Mouse (Mus musculus): ENCODE results near the gene Apol9a.
"Not testable (repeated sequence)": the region's sequence is repeated elsewhere in the genome, so short reads cannot be mapped to it uniquely, and the experiment has no call there.

Apol9a gene

DNA sequence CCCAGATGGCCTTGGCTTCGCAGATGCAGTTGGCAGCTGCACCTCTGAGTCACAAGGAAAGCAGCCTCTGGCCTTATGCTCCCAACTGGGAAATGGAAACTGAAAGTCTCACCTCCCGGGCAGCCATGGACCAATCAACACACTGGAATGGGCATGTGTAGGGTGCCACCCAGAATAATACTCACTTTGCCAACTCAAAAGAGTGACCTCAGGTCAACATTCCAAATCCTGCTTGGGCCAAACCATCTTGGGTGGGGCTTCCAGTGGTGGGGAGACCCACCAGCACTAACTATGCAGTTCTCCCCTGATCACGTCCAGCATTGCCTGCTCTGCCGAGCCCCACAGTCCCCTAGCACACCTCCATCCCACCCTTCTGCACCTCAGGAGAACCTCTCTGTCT lies at the start of gene Apol9a:
TSS of gene Apol9a (minus strand) at position 101 of the 400 bp plus-strand sequence.
- DNase-seq (ENCODE audit: extremely low read depth, low read depth, low spot score), result not testable (repeated sequence)

DNA sequence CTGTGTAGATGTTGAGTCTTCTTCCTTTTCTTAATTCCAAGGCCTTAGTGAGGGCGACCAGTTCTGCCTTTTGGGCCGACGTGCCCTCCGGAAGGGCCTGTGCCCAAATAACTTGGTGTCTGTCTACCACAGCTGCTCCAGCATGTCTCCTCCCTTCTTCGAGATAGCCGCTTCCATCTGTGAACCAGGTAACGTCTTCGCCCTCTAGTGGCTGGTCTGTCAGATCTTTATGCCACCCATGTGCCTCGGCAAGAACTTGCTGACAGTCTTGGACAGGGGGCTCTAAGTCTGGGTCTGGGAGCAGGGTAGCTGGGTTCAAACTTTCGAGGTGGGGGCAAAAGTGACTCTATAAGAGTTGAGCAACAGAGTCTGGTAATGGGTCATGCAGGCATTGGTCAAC lies 39.0 kb upstream of the Apol9a start:
- DNase-seq (ENCODE audit: extremely low read depth, low read depth, low spot score), result not testable (repeated sequence)

- not testable (repeated sequence) for DNase-seq (ENCODE audit: extremely low read depth, low read depth, low spot score)
These were observed 36.5 kb upstream of the Apol9a start, which contains the start of gene Apol7b for GRCm38 (mm10) chr15:77447392-77447791. Gene Apol7b, minus strand, starts transcription at chr15:77447492.

- DNase-seq (ENCODE audit: extremely low read depth, low read depth, low spot score), result not testable (repeated sequence)
These were observed 34.7 kb upstream of the Apol9a start for GRCm38 (mm10) chr15:77445668-77446067.

GRCm38 (mm10) chr15:77444746-77445145 lies 33.8 kb upstream of the Apol9a start:
- DNase-seq (ENCODE audit: extremely low read depth, low read depth, low spot score), result not testable (repeated sequence)

GRCm38 (mm10) chr15:77428690-77429448 lies 17.9 kb upstream of the Apol9a start:
- not testable (repeated sequence) for DNase-seq (ENCODE audit: extremely low read depth, low read depth, low spot score)

DNA sequence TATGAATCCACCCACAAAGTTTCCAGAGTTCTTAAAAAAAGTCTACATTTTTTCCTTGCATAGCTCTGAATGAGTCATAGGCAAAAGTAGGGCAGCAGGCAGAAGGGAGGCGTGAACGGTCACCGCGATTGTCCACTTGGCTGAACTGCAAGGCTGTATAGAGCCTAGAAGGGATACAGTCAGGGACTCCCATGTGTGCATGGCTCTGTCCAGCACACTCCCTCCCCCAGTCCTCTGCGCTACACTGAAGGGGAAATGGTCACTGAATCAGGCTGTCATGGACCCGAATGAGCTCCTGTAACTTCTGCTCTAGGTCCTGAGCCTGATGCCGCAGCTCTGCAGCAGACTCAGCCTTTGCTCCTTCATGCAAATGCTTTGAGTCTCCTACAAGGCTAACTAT lies 12.0 kb upstream of the Apol9a start:
- DNase-seq (ENCODE audit: extremely low read depth, low read depth, low spot score), result not testable (repeated sequence)

DNA sequence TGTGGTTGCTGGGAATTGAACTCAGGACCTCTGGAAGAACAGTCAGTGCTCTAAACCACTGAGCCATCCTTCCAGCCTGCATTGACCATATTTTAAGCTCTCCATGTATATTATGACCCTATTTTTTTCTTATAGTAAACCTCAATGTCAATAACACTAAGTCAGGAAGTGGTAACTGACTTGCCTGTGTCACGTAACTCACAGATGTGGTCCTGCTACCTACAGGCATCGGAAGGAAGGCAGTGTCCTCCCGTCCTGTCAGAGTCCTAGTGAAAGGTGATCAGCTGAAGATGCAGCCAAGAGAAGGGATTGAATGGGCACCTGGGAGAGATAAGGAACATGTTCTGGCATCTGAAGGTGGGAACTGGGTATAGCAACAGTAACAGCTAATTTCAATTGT lies 8.7 kb upstream of the Apol9a start:
- DNase-seq (ENCODE audit: extremely low read depth, low read depth, low spot score), result not testable (repeated sequence)

DNA sequence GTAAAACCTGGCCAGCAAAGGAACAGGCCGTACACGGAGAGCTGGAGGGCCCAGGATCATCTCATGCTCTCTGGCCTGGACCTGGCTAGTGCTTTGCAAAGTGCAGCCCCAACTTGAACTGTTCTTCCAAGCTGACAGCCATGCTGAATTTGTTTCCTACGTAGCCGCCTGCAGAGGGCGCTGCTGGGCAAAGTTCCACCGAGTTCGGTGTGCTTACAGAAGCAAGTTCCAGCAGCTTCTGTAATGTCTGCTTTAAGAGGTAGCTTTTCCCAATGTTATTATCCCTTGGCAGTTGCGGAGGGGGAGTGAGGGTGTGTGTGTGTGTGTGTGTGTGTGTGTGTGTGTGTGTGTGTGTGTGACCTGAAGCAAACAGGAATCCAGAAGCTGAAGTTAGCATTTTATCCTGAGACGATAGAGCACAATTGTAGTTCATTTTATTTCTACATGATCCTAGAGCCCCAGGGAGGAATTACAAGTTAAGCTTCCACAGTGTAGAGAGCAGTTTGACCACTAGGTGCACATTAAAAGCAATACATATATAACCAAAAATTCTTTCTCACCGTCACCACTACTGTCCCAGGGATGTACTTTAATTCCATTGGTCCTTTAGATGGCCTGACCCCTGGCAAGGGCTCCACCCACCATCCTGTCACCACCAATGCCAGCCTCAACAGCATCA lies 5.9 kb upstream of the Apol9a start:
- not testable (repeated sequence) for DNase-seq (ENCODE audit: extremely low read depth, low read depth, low spot score)

GRCm38 (mm10) chr15:77415653-77416052 lies 4.7 kb upstream of the Apol9a start:
- DNase-seq (ENCODE audit: extremely low read depth, low read depth, low spot score), result not testable (repeated sequence)

- DNase-seq (ENCODE audit: extremely low read depth, low read depth, low spot score), result not testable (repeated sequence)
These were observed 1.8 kb upstream of the Apol9a start for GRCm38 (mm10) chr15:77412695-77413094.

DNA sequence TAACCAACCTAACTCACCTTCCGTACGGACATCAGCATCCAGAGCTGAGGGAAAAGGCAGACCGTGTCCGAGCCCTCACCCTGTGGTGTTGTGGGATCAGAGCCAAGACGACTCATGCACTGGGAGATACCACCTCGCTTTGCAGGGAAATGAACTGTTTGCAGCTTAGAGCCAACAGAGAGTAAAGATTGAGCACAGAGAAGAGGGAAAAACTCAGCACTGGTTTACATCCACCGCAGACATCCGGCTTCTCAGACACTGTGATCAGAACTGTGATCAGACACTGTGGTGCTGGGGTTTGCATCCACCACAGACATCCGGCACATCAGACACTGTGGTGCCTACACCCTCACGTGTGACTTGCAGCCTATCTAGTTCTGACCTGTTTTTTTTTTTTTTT lies 4.6 kb downstream of the Apol9a start:
- not testable (repeated sequence) for DNase-seq (ENCODE audit: extremely low read depth, low read depth, low spot score)

DNA sequence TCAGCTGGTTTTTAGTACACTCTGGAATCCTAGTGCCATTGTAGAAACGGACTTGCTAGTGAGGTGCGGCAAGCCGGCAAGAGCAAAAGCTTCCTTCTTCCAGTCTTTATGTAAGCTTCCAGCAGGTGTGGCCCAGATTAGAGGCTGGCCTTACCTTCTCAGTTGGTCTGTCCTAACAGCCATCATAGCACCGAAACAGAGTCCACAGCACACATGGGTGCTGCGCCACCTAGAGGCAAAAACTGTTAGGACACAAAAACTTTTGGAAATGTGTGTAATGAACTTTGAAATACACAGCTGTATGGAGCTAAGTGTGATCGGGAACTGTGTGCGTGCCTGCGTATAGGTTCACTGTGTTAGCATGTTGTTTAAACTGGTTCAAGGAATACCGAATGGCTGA lies 11.9 kb downstream of the Apol9a start, which contains the start of gene Apol7a:
TSS of gene Apol7a (minus strand) at position 84 of the 400 bp plus-strand sequence.
- DNase-seq (ENCODE audit: extremely low read depth, low read depth, low spot score), result not testable (repeated sequence)

- not testable (repeated sequence) for DNase-seq (ENCODE audit: extremely low read depth, low read depth, low spot score)
These were observed 13.3 kb downstream of the Apol9a start for GRCm38 (mm10) chr15:77397450-77398132.

- DNase-seq (ENCODE audit: extremely low read depth, low read depth, low spot score), result not testable (repeated sequence)
These were observed 17.1 kb downstream of the Apol9a start for GRCm38 (mm10) chr15:77393832-77394231.

DNA sequence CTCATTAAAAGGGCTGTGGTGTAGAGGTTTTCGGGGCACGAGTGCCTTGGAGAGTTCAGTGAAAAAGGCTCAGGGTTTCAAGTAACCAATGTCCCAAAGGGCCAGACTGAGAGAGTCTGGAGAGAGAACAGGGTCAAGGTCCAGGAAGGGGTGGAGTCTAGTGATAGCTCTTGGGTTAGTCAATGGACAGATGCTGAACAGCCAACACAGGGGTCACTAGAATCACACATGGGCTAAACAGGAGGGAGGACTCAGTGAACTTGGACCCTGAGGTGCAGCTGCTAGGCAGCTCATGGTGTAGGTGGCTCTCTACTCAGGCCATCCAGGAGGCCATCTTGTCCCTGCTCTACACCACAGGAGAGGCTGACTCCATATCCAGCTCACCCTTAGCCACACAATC lies 23.5 kb downstream of the Apol9a start:
- DNase-seq (ENCODE audit: extremely low read depth, low read depth, low spot score), result no peak

DNA sequence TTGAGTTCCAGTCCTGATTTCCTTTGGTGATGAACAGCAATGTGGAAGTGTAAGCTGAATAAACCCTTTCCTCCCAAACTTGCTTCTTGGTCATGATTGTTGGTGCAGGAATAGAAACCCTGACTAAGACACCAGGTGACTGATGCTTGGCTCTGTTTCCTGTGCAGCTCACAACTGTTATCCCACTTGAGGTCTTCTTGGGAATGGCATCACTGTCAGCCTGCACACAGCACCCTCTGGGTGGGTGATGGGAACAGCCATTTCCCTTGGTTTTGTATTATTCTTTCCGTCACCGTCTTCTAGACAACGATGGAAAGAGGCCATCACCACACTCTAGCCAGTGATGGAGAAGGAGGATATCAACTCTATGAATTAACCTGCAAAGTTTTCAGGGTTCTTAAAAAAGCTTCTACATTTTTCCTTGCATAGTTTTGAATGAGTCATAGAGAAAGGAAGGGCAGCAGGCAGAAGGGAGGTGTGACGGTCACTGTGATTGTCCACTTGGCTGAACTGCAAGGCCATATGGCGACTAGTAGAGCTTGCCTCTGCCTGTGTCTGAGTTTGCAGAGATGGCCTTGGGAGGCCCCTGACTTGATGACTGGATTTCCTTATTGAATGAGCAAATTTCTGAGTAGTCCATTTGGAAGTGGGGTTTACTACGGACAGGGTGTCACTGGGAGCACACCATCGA lies 26.4 kb downstream of the Apol9a start:
- no peak for DNase-seq (ENCODE audit: extremely low read depth, low read depth, low spot score)

DNA sequence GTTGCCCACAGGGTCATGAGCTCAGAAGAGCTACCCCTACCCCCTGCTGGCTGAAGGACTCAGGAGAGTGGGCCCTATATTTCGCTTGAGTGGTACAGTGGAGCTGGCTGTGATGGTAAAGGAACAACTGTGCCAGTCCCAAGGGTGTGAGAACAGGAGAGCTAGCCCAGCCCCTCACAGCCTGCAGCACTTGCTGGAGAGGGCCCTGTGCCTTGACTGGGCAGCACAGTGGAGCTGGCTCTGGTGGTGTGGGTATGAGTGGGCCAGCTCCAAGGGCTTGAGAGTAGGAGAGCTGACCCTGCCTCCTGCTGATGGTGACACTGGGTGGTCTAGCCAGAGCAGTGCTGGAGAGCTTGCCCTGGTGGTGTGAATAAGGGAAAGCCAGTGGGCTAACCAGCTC lies 28.1 kb downstream of the Apol9a start:
- no peak for DNase-seq (ENCODE audit: extremely low read depth, low read depth, low spot score)

- DNase-seq (ENCODE audit: extremely low read depth, low read depth, low spot score), result no peak
These were observed 28.6 kb downstream of the Apol9a start for GRCm38 (mm10) chr15:77382271-77382850.

- no peak for DNase-seq (ENCODE audit: extremely low read depth, low read depth, low spot score)
These were observed 29.5 kb downstream of the Apol9a start for GRCm38 (mm10) chr15:77381481-77381880.
